In genomic region chrX:137049425-137050225, GRCm38 (mm10) we compare ENCODE assay signal across 8 mouse cellular contexts. TPM values are rescaled to one million over a fixed set of nuclear protein-coding genes. Genes with fewer than 3 reads are reported as not detected.
A peak's percentile ranks its signal among the peaks of the same experiment; 100 is the strongest.
DNase-seq lines count a peak whose midpoint lies in the region; ATAC-seq and TF ChIP-seq lines count a peak whose summit lies in the region.

Fam199x (plus strand) TSS chrX:137049594.

- WGBS in heart, embryonic 10.5 days = 16% methylated on average over 47 of the region's 62 CpGs
- WGBS in kidney, embryonic 15.5 days = 18% methylated on average over 56 of the region's 62 CpGs
- 14% methylated on average over 39 of the region's 62 CpGs for WGBS in liver, embryonic 13.5 days (ENCODE audit: insufficient replicate concordance)
- WGBS in stomach, embryonic 14.5 days = 22% methylated on average over 55 of the region's 62 CpGs

- H3ac ChIP-seq in C2C12 (ENCODE audit: control insufficient read depth, insufficient read length, low read depth) = peak within 1 kb of the TSS; percentile 77

- H3K27me3 ChIP-seq in C2C12 (ENCODE audit: control insufficient read depth, insufficient read depth, insufficient read length) = no peaks in the 10 kb centered on the region
- H3K27me3 ChIP-seq in heart, embryonic 10.5 days (ENCODE audit: insufficient read depth, poor library complexity, severe bottlenecking) = peaks cover 10% of the 10 kb centered on the region; the same call in 1 of the 2 replicates
- H3K27me3 ChIP-seq in kidney, embryonic 15.5 days = peaks cover 29% of the 10 kb centered on the region
- peaks cover 6% of the 10 kb centered on the region for H3K27me3 ChIP-seq in liver, embryonic 13.5 days
- no peaks in the 10 kb centered on the region for H3K27me3 ChIP-seq in stomach, embryonic 14.5 days (ENCODE audit: control insufficient read depth, insufficient read depth, low read length)

- no peaks in the 10 kb centered on the region for H3K9me3 ChIP-seq in heart, embryonic 10.5 days
- no peaks in the 10 kb centered on the region for H3K9me3 ChIP-seq in kidney, embryonic 15.5 days (replicated peaks)
- no peaks in the 10 kb centered on the region for H3K9me3 ChIP-seq in liver, embryonic 13.5 days (replicated peaks)
- H3K9me3 ChIP-seq in stomach, embryonic 14.5 days (ENCODE audit: control insufficient read depth, low read depth, low read length) = no peaks in the 10 kb centered on the region

- H3K27ac ChIP-seq in bone marrow macrophage, adult 2 months (ENCODE audit: insufficient read depth, low read depth, low read length) = no peak within 1 kb of the TSS
- no peak within 1 kb of the TSS for H3K27ac ChIP-seq in embryonic fibroblast, embryonic 13.5 days (ENCODE audit: insufficient read depth, low read length)
- peak within 1 kb of the TSS; percentile 90 for H3K27ac ChIP-seq in heart, embryonic 10.5 days
- peak within 1 kb of the TSS; percentile 80 for H3K27ac ChIP-seq in kidney, embryonic 15.5 days
- no peak within 1 kb of the TSS for H3K27ac ChIP-seq in liver, embryonic 13.5 days
- H3K27ac ChIP-seq in stomach, embryonic 14.5 days (ENCODE audit: low read length) = 0 out of 2 replicates have a peak within 1 kb of the TSS, but pooled peaks have one; percentile 27

- peaks cover 25% of the 10 kb centered on the region for H3K79me2 ChIP-seq in C2C12 (ENCODE audit: control insufficient read depth, insufficient read depth)

- peak within 1 kb of the TSS; percentile 64 for H3K4me2 ChIP-seq in kidney, embryonic 15.5 days
- peak within 1 kb of the TSS; percentile 80 for H3K4me2 ChIP-seq in liver, embryonic 13.5 days
- peak within 1 kb of the TSS; percentile 53 for H3K4me2 ChIP-seq in stomach, embryonic 14.5 days (replicated peaks; ENCODE audit: low read depth, low read length)

- ATAC-seq in kidney, embryonic 15.5 days (replicated peaks; ENCODE audit: low FRiP score) = peak; percentile 94
- ATAC-seq in liver, embryonic 13.5 days (ENCODE audit: low read depth) = peak; percentile 94
- ATAC-seq in stomach, embryonic 14.5 days (ENCODE audit: insufficient number of reproducible peaks, insufficient read depth, low FRiP score, low read depth) = peak; percentile 90

- H3K79me3 ChIP-seq in C2C12 (ENCODE audit: low read depth) = peaks cover 12% of the 10 kb centered on the region

- DNase-seq in heart, embryonic 10.5 days (ENCODE audit: low spot score) = peak; percentile 77
- DNase-seq in liver, embryonic 13.5 days = peak; percentile 69
- DNase-seq in natural killer cell, adult 2 months (ENCODE audit: low spot score in 2 of 2) = peak; percentile 66 to 79

- H3K4me1 ChIP-seq in bone marrow macrophage, adult 2 months (ENCODE audit: control insufficient read depth, insufficient read depth, low read length) = no peaks in the 10 kb centered on the region
- no peaks in the 10 kb centered on the region for H3K4me1 ChIP-seq in embryonic fibroblast, embryonic 13.5 days (ENCODE audit: control insufficient read depth, insufficient read depth, low read length)
- no peaks in the 10 kb centered on the region for H3K4me1 ChIP-seq in heart, embryonic 10.5 days
- H3K4me1 ChIP-seq in kidney, embryonic 15.5 days = 0 out of 2 replicates have a peak, but pooled peaks cover 3% of the 10 kb centered on the region
- peaks cover 3% of the 10 kb centered on the region; the same call in 1 of the 2 replicates for H3K4me1 ChIP-seq in liver, embryonic 13.5 days (replicated peaks)
- H3K4me1 ChIP-seq in stomach, embryonic 14.5 days (ENCODE audit: control insufficient read depth, insufficient read depth, low read length) = no peaks in the 10 kb centered on the region

- peak; percentile 23 for TF ChIP-seq CTCF in C2C12 (IDR thresholded peaks at IDR 0.05; ENCODE audit: control insufficient read depth, insufficient read depth, insufficient read length)
- no peak for TF ChIP-seq CTCF in bone marrow macrophage, adult 2 months (IDR thresholded peaks at IDR 0.05; ENCODE audit: low read depth, low read length)
- 0 out of 2 replicates have a peak, but pooled peaks have one; percentile 11 for TF ChIP-seq CTCF in embryonic fibroblast, embryonic 13.5 days (IDR thresholded peaks at IDR 0.05; ENCODE audit: borderline replicate concordance, insufficient read depth, low read length)

- peak within 1 kb of the TSS; percentile 48 for H3K9ac ChIP-seq in kidney, embryonic 15.5 days
- peak within 1 kb of the TSS; percentile 74 for H3K9ac ChIP-seq in liver, embryonic 13.5 days
- peak within 1 kb of the TSS; percentile 48 for H3K9ac ChIP-seq in stomach, embryonic 14.5 days (replicated peaks; ENCODE audit: low read depth, low read length)

- peak within 1 kb of the TSS; percentile 48 for H3K4me3 ChIP-seq in C2C12 (ENCODE audit: insufficient read depth, poor library complexity, severe bottlenecking)
- peak within 1 kb of the TSS; percentile 87 for H3K4me3 ChIP-seq in bone marrow macrophage, adult 2 months (ENCODE audit: insufficient read depth, low read length)
- peak within 1 kb of the TSS; percentile 76 for H3K4me3 ChIP-seq in embryonic fibroblast, embryonic 13.5 days (ENCODE audit: insufficient read depth, low read length)
- peak within 1 kb of the TSS; percentile 74 for H3K4me3 ChIP-seq in heart, embryonic 10.5 days
- peak within 1 kb of the TSS; percentile 67 for H3K4me3 ChIP-seq in kidney, embryonic 15.5 days (replicated peaks)
- peak within 1 kb of the TSS; percentile 68 for H3K4me3 ChIP-seq in liver, embryonic 13.5 days (replicated peaks)
- peak within 1 kb of the TSS; percentile 52 for H3K4me3 ChIP-seq in stomach, embryonic 14.5 days (ENCODE audit: low read depth, low read length)

- no peak for TF ChIP-seq POLR2A in bone marrow macrophage, adult 2 months (IDR thresholded peaks at IDR 0.05; ENCODE audit: borderline replicate concordance, low read depth, low read length)
- TF ChIP-seq POLR2A in embryonic fibroblast, embryonic 13.5 days (IDR thresholded peaks at IDR 0.05; ENCODE audit: low read depth, low read length) = peak; percentile 41; the same call in 1 of the 2 replicates

- no peaks in the 10 kb centered on the region for H3K36me3 ChIP-seq in C2C12 (ENCODE audit: control insufficient read depth, insufficient read depth)
- H3K36me3 ChIP-seq in heart, embryonic 10.5 days = no peaks in the 10 kb centered on the region
- no peaks in the 10 kb centered on the region for H3K36me3 ChIP-seq in kidney, embryonic 15.5 days
- H3K36me3 ChIP-seq in liver, embryonic 13.5 days = no peaks in the 10 kb centered on the region
- no peaks in the 10 kb centered on the region for H3K36me3 ChIP-seq in stomach, embryonic 14.5 days (ENCODE audit: control insufficient read depth, insufficient read depth, low read length)

TF ChIP-seq in C2C12, 6 proteins besides CTCF, POLR2A, EP300 and RAD21:
- TF ChIP-seq CEBPB (IDR thresholded peaks at IDR 0.05; ENCODE audit: low read depth) (no peak), USF1 (IDR thresholded peaks at IDR 0.05; ENCODE audit: low read depth) (no peak), MYOD1 (IDR thresholded peaks at IDR 0.05; ENCODE audit: control insufficient read depth, insufficient read length, low read depth) (no peak), FOSL1 (IDR thresholded peaks at IDR 0.05; ENCODE audit: insufficient read depth, low read length, poor library complexity, severe bottlenecking) (no peak), MYOG (IDR thresholded peaks at IDR 0.05; ENCODE audit: control insufficient read depth, extremely low read depth, insufficient read length) (no peak), MAX (IDR thresholded peaks at IDR 0.05) (no peak)

RNA-seq across cellular contexts. Expression of gene Fam199x, which starts in this region (rescaled TPM):
- 0.97 TPM for polyA plus RNA-seq in C2C12 (2012; fragmentation: generic; extraction: Trizol)
- polyA plus RNA-seq in bone marrow macrophage, adult 2 months (2012; ENCODE audit: insufficient read depth, insufficient read length, missing spikeins) = 5.4 and 5.9 TPM in 2 replicates
- polyA plus RNA-seq in embryonic fibroblast, embryonic 13.5 days (2011; ENCODE audit: insufficient read length, low read depth, missing spikeins) = 7.9 and 8.1 TPM in 2 replicates
- 8.4 and 9.1 TPM in 2 replicates for polyA plus RNA-seq in heart, embryonic 10.5 days (2016; fragmentation: Nextera tagmentation; extraction: Ambion mirVana)
- polyA plus RNA-seq in kidney, embryonic 15.5 days (2015; fragmentation: Nextera tagmentation; extraction: Ambion mirVana) = 12.0 and 12.6 TPM in 2 replicates
- polyA plus RNA-seq in liver, embryonic 13.5 days (2015; fragmentation: Nextera tagmentation; extraction: Ambion mirVana) = 1.2 and 1.5 TPM in 2 replicates
- polyA plus RNA-seq in stomach, embryonic 14.5 days (2014; fragmentation: Nextera tagmentation; extraction: Ambion mirVana) = 9.9 and 10.6 TPM in 2 replicates

Comparison
In these comparisons a context has a peak if more than half of its experiments do, and no peak if none do; other contexts are left out.
1. H3K27ac ChIP-seq: peak in heart, embryonic 10.5 days (single experiment), kidney, embryonic 15.5 days (single experiment) and stomach, embryonic 14.5 days (single experiment); none in bone marrow macrophage, adult 2 months (single experiment), embryonic fibroblast, embryonic 13.5 days (single experiment) and liver, embryonic 13.5 days (single experiment).
2. Peak in every context shown above with its lines, with median percentiles within 50 percentile points of each other: H3K4me3 ChIP-seq, DNase-seq, ATAC-seq, H3K4me2 ChIP-seq and H3K9ac ChIP-seq.